Mouse (Mus musculus) liver, embryonic 11.5 days (tissue): ENCODE results near the gene Celf2. TPM values are rescaled to one million over a fixed set of nuclear protein-coding genes. Genes with fewer than 3 reads are reported as not detected.

Experiments
- ATAC-seq: fragments of 200-750 bp; cut with Nextera tagmentation; replicated peaks from 2 replicates; pipeline ENCODE4 v1.8.0; 2017; ENCODE audit warnings: moderate number of reproducible peaks, mild to moderate bottlenecking, moderate TSS enrichment, moderate library complexity; ENCODE audit not compliant: low FRiP score
- DNase-seq: peaks from one replicate; pipeline ENCODE4 v3.0.0-alpha.2; 2017; ENCODE audit warnings: low spot score
- H3K27ac ChIP-seq: fragments of 300-500 bp; sonication (generic); 2 replicates; pipeline ENCODE4 v1.5.1; 2014; ENCODE audit warnings: mild to moderate bottlenecking, low read depth, low read length, control low read depth
- H3K27me3 ChIP-seq: fragments of 300-500 bp; sonication (generic); replicated peaks from 2 replicates; pipeline ENCODE4 v1.6.1; 2014; ENCODE audit warnings: low read length, mixed read lengths; ENCODE audit not compliant: control insufficient read depth, insufficient read depth
- H3K36me3 ChIP-seq: fragments of 300-500 bp; sonication (generic); 2 replicates; pipeline ENCODE4 v1.6.1; 2014; ENCODE audit warnings: mild to moderate bottlenecking, low read length, moderate library complexity, mixed read lengths; ENCODE audit not compliant: control insufficient read depth, insufficient read depth
- H3K4me1 ChIP-seq: fragments of 300-500 bp; sonication (generic); replicated peaks from 2 replicates; pipeline ENCODE4 v1.6.1; 2014; ENCODE audit warnings: low read length, mixed read lengths; ENCODE audit not compliant: control insufficient read depth, insufficient read depth
- H3K4me2 ChIP-seq: fragments of 300-500 bp; sonication (generic); 2 replicates; pipeline ENCODE4 v1.6.1; 2014; ENCODE audit warnings: mild to moderate bottlenecking, control low read depth, moderate library complexity
- H3K4me3 ChIP-seq: fragments of 300-500 bp; sonication (generic); 2 replicates; pipeline ENCODE4 v1.5.1; 2014; ENCODE audit warnings: low read depth, low read length, control low read depth
- H3K9ac ChIP-seq: fragments of 300-500 bp; sonication (generic); 2 replicates; pipeline ENCODE4 v1.6.1; 2014; ENCODE audit warnings: low read depth, low read length, control low read depth
- H3K9me3 ChIP-seq: fragments of 300-500 bp; sonication (generic); 2 replicates; pipeline ENCODE4 v1.6.1; 2016; ENCODE audit warnings: low read length, inconsistent platforms, mixed read lengths; ENCODE audit not compliant: control insufficient read depth
- WGBS: fragments of 180-500 bp; shearing (Covaris S2); extraction: QIAGEN DNeasy Blood & Tissue Kit; methylation state at CpG from one replicate; pipeline ENCODE4 v1.1.7; 2014; 5-methylcytosine and 5-hydroxymethylcytosine counted together
- polyA plus RNA-seq: library from polyadenylated mRNA; unstranded; fragments of >200 nt; fragmentation: Nextera tagmentation; extraction: Ambion mirVana; gene quantifications from 2 replicates; pipeline ENCODE4 v1.2.1, GENCODE M21; 2014

Gene Celf2
- polyA plus RNA-seq, 1 experiment from 2014 or later, result 21.1 TPM

DNA sequence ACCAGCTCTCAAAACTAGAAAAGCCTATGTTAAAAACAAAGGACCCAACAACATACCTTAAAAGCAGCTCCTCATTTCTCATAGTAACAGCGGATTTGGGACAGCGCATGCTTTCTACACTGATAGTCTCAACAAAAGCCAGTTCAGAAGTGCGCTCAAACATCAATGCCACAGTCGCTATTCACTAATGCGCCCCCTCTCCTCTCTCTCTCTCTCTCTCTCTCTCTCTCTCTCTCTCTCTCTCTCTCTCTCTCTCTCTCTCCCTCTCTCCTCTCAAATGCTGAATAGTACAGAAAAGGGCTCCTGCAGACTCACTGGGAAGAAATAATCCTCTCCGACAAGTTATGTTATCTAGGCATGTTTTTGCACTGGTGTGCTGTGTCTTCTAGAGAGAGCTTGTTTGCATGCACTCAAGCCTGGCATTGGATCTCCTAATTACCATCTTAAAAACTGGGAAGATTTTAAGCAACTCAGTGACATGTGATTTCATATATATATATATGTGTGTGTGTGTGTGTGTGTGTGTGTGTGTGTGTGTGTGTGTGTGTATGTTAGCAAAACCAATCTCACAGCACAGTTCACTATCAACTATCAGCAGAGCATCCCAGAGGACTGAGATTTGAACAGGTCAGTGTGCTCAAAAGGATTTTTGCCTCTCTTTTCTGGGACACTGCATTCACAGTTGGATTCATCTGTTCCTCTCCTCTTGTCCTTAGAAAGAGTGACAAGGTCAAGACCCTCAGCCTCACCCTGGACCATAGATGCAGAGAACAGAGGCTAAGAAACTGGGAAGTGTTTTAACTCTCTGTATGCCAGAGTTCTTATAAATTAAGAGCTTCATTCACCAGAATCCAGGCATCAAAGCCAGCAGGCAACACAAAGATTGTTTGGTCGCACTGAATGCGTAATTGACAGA, 624.3 kb downstream of the Celf2 start:
- WGBS, result 72% methylated on average over 8 of the region's 8 CpGs
- H3K36me3 ChIP-seq, result no peaks in the 10 kb centered on the region
- H3K9ac ChIP-seq, result no peak overlapping the region
- H3K27ac ChIP-seq, result no peak overlapping the region
- no peak overlapping the region for H3K4me2 ChIP-seq
- H3K27me3 ChIP-seq, result no peaks in the 10 kb centered on the region
- ATAC-seq (no peak), DNase-seq (no peak)
- H3K4me1 ChIP-seq, result no peaks in the 10 kb centered on the region
- no peak overlapping the region for H3K4me3 ChIP-seq
- no peaks in the 10 kb centered on the region for H3K9me3 ChIP-seq

GRCm38 (mm10) chr2:6883996-6884795, 625.2 kb downstream of the Celf2 start:
- ATAC-seq, result no peak
- Histone ChIP-seq H3K27me3 (no peaks in the 10 kb centered on the region), H3K36me3 (no peaks in the 10 kb centered on the region), H3K4me2 (no peak overlapping the region), H3K9ac (no peak overlapping the region), H3K27ac (no peak overlapping the region), H3K4me3 (no peak overlapping the region), H3K9me3 (no peaks in the 10 kb centered on the region), H3K4me1 (no peaks in the 10 kb centered on the region)
- WGBS, result 73% methylated on average over 13 of the region's 13 CpGs
- no peak for DNase-seq

GRCm38 (mm10) chr2:6882236-6882885, 627.0 kb downstream of the Celf2 start:
- DNase-seq, result no peak
- H3K9me3 ChIP-seq, result no peaks in the 10 kb centered on the region
- 75% methylated on average over 6 of the region's 6 CpGs for WGBS

DNA sequence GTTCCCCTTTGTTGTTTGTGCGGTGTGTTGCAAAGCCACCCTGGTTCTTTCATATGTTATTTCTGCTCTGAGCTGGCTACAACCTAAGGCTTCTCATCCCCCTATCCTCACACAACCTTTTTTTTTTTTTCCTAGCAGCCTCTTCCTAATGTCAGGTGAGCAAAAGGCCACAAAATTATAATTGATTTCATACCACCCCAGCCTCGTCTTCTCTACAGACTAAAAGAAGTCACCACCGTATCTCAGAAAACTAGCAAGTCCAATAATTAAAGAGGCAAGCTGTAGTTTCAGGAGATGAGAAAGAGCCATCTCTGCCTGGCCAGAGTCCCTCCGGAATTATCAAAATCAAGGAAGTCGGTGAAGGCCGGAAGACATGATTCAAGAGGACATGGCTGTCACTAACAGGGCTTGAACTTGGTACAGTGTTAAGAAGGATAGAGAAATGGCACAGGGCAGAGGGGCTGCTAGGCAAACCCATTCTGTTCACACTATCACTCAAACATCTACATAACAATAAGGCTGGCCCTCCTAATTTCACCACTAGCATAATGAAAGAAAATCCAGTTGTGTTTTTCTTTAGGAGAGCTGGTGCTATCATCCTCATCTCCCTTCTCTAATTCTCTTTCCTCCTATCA, 628.3 kb downstream of the Celf2 start:
- no peaks in the 10 kb centered on the region for H3K4me1 ChIP-seq
- no peak overlapping the region for H3K4me3 ChIP-seq
- H3K4me2 ChIP-seq, result no peak overlapping the region
- no peaks in the 10 kb centered on the region for H3K27me3 ChIP-seq
- no peaks in the 10 kb centered on the region for H3K36me3 ChIP-seq
- no peak for ATAC-seq
- no peak for DNase-seq
- H3K9ac ChIP-seq, result no peak overlapping the region
- no peak overlapping the region for H3K27ac ChIP-seq
- H3K9me3 ChIP-seq, result no peaks in the 10 kb centered on the region
- WGBS, result 80% methylated on average over 6 of the region's 6 CpGs

More at GRCm38 (mm10) chr2:6882236-6882885, 627.0 kb downstream of the Celf2 start:
- no peaks in the 10 kb centered on the region for H3K27me3 ChIP-seq
- H3K27ac ChIP-seq, result no peak overlapping the region
- H3K4me3 ChIP-seq, result no peak overlapping the region
- ATAC-seq, result no peak
- H3K4me1 ChIP-seq, result no peaks in the 10 kb centered on the region
- H3K4me2 ChIP-seq, result no peak overlapping the region
- H3K36me3 ChIP-seq, result no peaks in the 10 kb centered on the region
- H3K9ac ChIP-seq, result no peak overlapping the region

GRCm38 (mm10) chr2:6877094-6877493, 632.3 kb downstream of the Celf2 start:
- Histone ChIP-seq H3K36me3 (no peaks in the 10 kb centered on the region), H3K27ac (no peak overlapping the region), H3K9me3 (no peaks in the 10 kb centered on the region), H3K4me2 (no peak overlapping the region), H3K4me3 (no peak overlapping the region), H3K4me1 (no peaks in the 10 kb centered on the region; the same call in 1 of the 2 replicates), H3K9ac (no peak overlapping the region), H3K27me3 (peaks cover 14% of the 10 kb centered on the region)
- no peak for ATAC-seq
- no peak for DNase-seq
- 62% methylated on average over 5 of the region's 5 CpGs for WGBS

DNA sequence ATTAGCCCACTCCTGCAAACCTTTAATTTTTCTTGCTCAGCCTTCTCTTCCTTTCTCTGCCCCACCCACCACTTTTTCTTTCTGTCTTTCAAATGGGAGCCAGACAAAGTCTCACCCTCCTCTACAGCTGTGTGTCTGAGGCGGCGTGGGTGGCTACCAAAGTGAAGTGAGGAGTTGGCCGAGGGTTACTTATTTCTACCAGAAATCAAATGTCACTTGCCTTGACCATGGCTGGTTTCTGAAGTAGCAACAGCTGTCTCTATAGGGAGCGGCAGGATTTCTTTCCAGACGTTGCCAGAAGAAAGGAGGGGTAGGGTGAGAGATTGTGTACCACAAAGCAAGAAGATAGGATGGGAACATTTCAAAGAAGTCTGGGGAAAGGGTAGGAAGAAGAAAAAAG, 632.8 kb downstream of the Celf2 start:
- no peaks in the 10 kb centered on the region for H3K9me3 ChIP-seq
- no peak overlapping the region for H3K9ac ChIP-seq
- no peak overlapping the region for H3K27ac ChIP-seq
- H3K27me3 ChIP-seq, result peaks cover 19% of the 10 kb centered on the region
- DNase-seq (no peak), ATAC-seq (no peak)
- no peaks in the 10 kb centered on the region; the same call in 1 of the 2 replicates for H3K4me1 ChIP-seq
- H3K4me2 ChIP-seq, result no peak overlapping the region
- no peaks in the 10 kb centered on the region for H3K36me3 ChIP-seq
- no peak overlapping the region for H3K4me3 ChIP-seq
- WGBS, result 67% methylated on average over 5 of the region's 5 CpGs

- Histone ChIP-seq H3K9me3 (no peaks in the 10 kb centered on the region), H3K4me2 (no peak overlapping the region), H3K4me3 (no peak overlapping the region), H3K9ac (no peak overlapping the region), H3K4me1 (no peaks in the 10 kb centered on the region; the same call in 1 of the 2 replicates), H3K36me3 (no peaks in the 10 kb centered on the region), H3K27ac (no peak overlapping the region), H3K27me3 (peaks cover 28% of the 10 kb centered on the region)
- no peak for DNase-seq
- WGBS, result 60% methylated on average over 11 of the region's 11 CpGs
- ATAC-seq, result no peak
Observed at GRCm38 (mm10) chr2:6875071-6875611, 634.2 kb downstream of the Celf2 start.
